Mouse (Mus musculus) left cerebral cortex, postnatal 36 days (tissue): ENCODE measurements around the gene Vmn1r101. TPM values are rescaled to one million over a fixed set of nuclear protein-coding genes. Genes with fewer than 3 reads are reported as not detected.
"Not testable (repeated sequence)": the region's sequence is repeated elsewhere in the genome, so short reads cannot be mapped to it uniquely, and the experiment has no call there.

Experiments
- DNase-seq, 2 experiments: peaks; one replicate each; pipeline ENCODE4 v3.0.0; 2021 to 2022; ENCODE audit warnings: low spot score in 2 of 2, mixed read lengths in 1 of 2
- intact Hi-C: fragments of 180-260 bp; cut with DNase I; formaldehyde crosslinking; loops from one replicate; pipeline ENCODE4 v1.15.1; 2025
- total RNA-seq, 2 experiments: library from RNA; stranded (reverse); gene quantifications; 2 replicates each; pipeline ENCODE4 v1.2.3; 2021

Vmn1r101 gene
- total RNA-seq, result not detected

DNA sequence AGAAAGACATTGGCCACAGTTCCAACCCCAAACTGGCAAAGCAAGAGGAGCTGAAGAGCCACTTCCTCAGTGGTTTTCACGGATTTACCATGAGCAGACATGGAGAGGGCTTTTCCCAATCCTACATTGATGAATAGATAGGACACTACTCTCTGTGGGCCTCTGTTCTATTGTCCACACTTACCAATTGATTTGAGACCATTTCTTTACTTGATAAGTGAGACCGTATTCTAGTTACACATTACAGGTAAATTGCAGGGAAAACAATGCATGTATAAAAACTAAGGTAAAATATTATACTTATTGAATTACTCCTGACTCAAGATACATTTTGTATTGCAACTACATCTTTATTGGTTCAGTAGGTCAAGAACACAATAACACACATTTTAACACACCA lies at the start of gene Vmn1r101:
Vmn1r101 (minus strand) TSS at position 101 of the 400 bp plus-strand sequence.
- DNase-seq, intact Hi-C loops: not testable (repeated sequence)

GRCm38 (mm10) chr7:20474825-20475224 lies 32.4 kb upstream of the Vmn1r101 start, which contains the start of gene Gm10670:
TSS of gene Gm10670 (minus strand) at chr7:20474925.
- DNase-seq, intact Hi-C loops: not testable (repeated sequence)

GRCm38 (mm10) chr7:20417642-20418041 lies 24.8 kb downstream of the Vmn1r101 start, which contains the start of gene Vmn1r100:
TSS of gene Vmn1r100 (plus strand) at chr7:20417942.
- intact Hi-C loops, DNase-seq: not testable (repeated sequence)

Other genes starting within 250 kb of the Vmn1r101 start
- gene Vmn1r95, start 248.9 kb downstream of the Vmn1r101 start, total RNA-seq, result not detected
- not detected for gene Gm6164, start 237.0 kb downstream of the Vmn1r101 start, total RNA-seq
- not detected for gene Gm4498, start 208.8 kb downstream of the Vmn1r101 start, total RNA-seq
- not detected for gene Gm5890, start 179.8 kb downstream of the Vmn1r101 start, total RNA-seq
- not detected for gene Gm4133, start 108.5 kb downstream of the Vmn1r101 start, total RNA-seq
- not detected for gene Gm5728, start 67.2 kb downstream of the Vmn1r101 start, total RNA-seq
- not detected for gene Vmn1r100, start 24.7 kb downstream of the Vmn1r101 start, total RNA-seq
- gene Gm10670, start 32.3 kb upstream of the Vmn1r101 start, total RNA-seq, result not detected
- not detected for gene Vmn1r103, start 67.9 kb upstream of the Vmn1r101 start, total RNA-seq
- not detected for gene Vmn1r104, start 91.2 kb upstream of the Vmn1r101 start, total RNA-seq
- gene Gm5726, start 103.2 kb upstream of the Vmn1r101 start, total RNA-seq, result not detected
- gene Gm4141, start 133.6 kb upstream of the Vmn1r101 start, total RNA-seq, result not detected
- not detected for gene Gm4513, start 156.4 kb upstream of the Vmn1r101 start, total RNA-seq
- not detected for gene Vmn1r107, start 226.3 kb upstream of the Vmn1r101 start, total RNA-seq